Mouse (Mus musculus) cerebellum, adult 2 months (tissue): ENCODE results near the gene Cbfa2t2. TPM values are rescaled to one million over a fixed set of nuclear protein-coding genes. Genes with fewer than 3 reads are reported as not detected.

Experiments used
- DNase-seq, 2 experiments: peaks; one replicate each; pipeline ENCODE4 v3.0.0; 2021
- H3K27ac ChIP-seq: fragments of 200-500 bp; 2 replicates; pipeline ENCODE4 v1.5.1; 2012; ENCODE audit warnings: low read length, control low read depth, inconsistent platforms; ENCODE audit not compliant: insufficient read depth
- H3K27me3 ChIP-seq: fragments of 200-500 bp; 2 replicates; pipeline ENCODE4 v1.6.1; 2012; ENCODE audit warnings: inconsistent platforms, mild to moderate bottlenecking, low read length, moderate library complexity; ENCODE audit not compliant: control insufficient read depth, insufficient read depth
- H3K4me1 ChIP-seq: fragments of 200-500 bp; 2 replicates; pipeline ENCODE4 v1.6.1; 2011; ENCODE audit warnings: low read length; ENCODE audit not compliant: control insufficient read depth, insufficient read depth
- H3K4me3 ChIP-seq: fragments of 200-500 bp; replicated peaks from 2 replicates; pipeline ENCODE3; 2011; ENCODE audit warnings: mild to moderate bottlenecking, low read depth, low read length, control low read depth; ENCODE audit not compliant: insufficient read depth
- CTCF ChIP-seq: fragments of 200-500 bp; IDR thresholded peaks from 2 replicates; pipeline ENCODE4 v1.5.1; 2011; ENCODE audit warnings: low read depth, mild to moderate bottlenecking, control low read depth, low read length, moderate library complexity, borderline replicate concordance; ENCODE audit not compliant: insufficient read depth
- POLR2A ChIP-seq: fragments of 200-500 bp; IDR thresholded peaks from 2 replicates; pipeline ENCODE4 v1.6.1; 2011; ENCODE audit warnings: low read length, control low read depth, borderline replicate concordance; ENCODE audit not compliant: insufficient read depth
- WGBS: fragments of 180-500 bp; shearing (Covaris S2); methylation state at CpG from one replicate; pipeline ENCODE4 v1.1.7; 2018; 5-methylcytosine and 5-hydroxymethylcytosine counted together
- polyA plus RNA-seq: library from polyadenylated mRNA; depleted of rRNA; stranded (reverse); fragments of >200 nt; gene quantifications from 2 replicates; pipeline ENCODE4 v1.2.3, GENCODE M21; 2012

The Cbfa2t2 gene
- polyA plus RNA-seq, 1 experiment: 31.5 TPM

- TF ChIP-seq CTCF (no peak), POLR2A (no peak)
- no peak overlapping the region for H3K4me3 ChIP-seq
- peaks cover 3% of the 10 kb centered on the region for H3K4me1 ChIP-seq
- WGBS: 45% methylated on average over 17 of the region's 17 CpGs
- no peak for DNase-seq
- no peaks in the 10 kb centered on the region for H3K27me3 ChIP-seq
- H3K27ac ChIP-seq: no peak overlapping the region
Observed at GRCm38 (mm10) chr2:154427853-154428360, 8.4 kb upstream of the Cbfa2t2 start.

- 89% methylated on average over 2 of the region's 2 CpGs for WGBS
Observed at GRCm38 (mm10) chr2:154430566-154430965, 5.7 kb upstream of the Cbfa2t2 start.

GRCm38 (mm10) chr2:154432696-154433095, 3.6 kb upstream of the Cbfa2t2 start:
- Histone ChIP-seq H3K4me3 (no peak overlapping the region), H3K27me3 (no peaks in the 10 kb centered on the region), H3K27ac (no peak overlapping the region), H3K4me1 (peaks cover 3% of the 10 kb centered on the region)
- WGBS: 70% methylated on average over 2 of the region's 2 CpGs
- no peak for TF ChIP-seq POLR2A
- no peak for DNase-seq

More at GRCm38 (mm10) chr2:154430566-154430965, 5.7 kb upstream of the Cbfa2t2 start:
- Histone ChIP-seq H3K27me3 (no peaks in the 10 kb centered on the region), H3K4me3 (no peak overlapping the region), H3K4me1 (peaks cover 3% of the 10 kb centered on the region), H3K27ac (no peak overlapping the region)
- no peak for TF ChIP-seq CTCF
- no peak for TF ChIP-seq POLR2A
- no peak for DNase-seq

GRCm38 (mm10) chr2:154433391-154433790, 2.9 kb upstream of the Cbfa2t2 start:
- H3K27ac ChIP-seq: no peak overlapping the region
- TF ChIP-seq CTCF (no peak), POLR2A (no peak)
- no peak overlapping the region for H3K4me3 ChIP-seq
- DNase-seq: peak; percentile 69 to 85
- WGBS: 16% methylated on average over 3 of the region's 3 CpGs
- H3K27me3 ChIP-seq: no peaks in the 10 kb centered on the region
- peaks cover 3% of the 10 kb centered on the region; the same call in 1 of the 2 replicates for H3K4me1 ChIP-seq

- WGBS: 85% methylated on average over 7 of the region's 7 CpGs
- Histone ChIP-seq H3K27ac (no peak overlapping the region), H3K27me3 (no peaks in the 10 kb centered on the region), H3K4me1 (peaks cover 8% of the 10 kb centered on the region; the same call in 1 of the 2 replicates), H3K4me3 (no peak overlapping the region)
- TF ChIP-seq POLR2A: no peak
- no peak for TF ChIP-seq CTCF
- DNase-seq: no peak
Observed at GRCm38 (mm10) chr2:154434690-154435089, 1.6 kb upstream of the Cbfa2t2 start.

DNA sequence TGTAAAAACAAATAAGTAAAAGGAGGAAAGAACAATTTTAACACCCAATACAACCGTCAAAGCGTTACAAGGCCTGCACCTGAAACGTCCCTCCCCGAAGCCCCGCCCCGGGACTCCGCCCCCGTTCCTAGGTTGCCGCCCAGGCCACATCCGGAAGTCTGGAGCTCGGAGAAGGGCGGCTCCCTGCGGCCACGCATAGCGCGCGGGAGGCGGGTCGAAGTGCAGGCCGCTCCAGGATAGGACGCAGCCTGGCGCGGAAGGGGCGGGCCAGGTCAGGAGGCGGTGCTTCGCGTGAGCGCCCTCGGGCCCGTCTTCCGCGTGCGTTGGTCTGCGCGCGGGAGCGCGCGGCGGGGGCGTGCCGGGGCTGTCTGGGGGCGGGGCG, 214 bp upstream of the Cbfa2t2 start:
- Histone ChIP-seq H3K4me3 (peak overlapping the region; percentile 60), H3K4me1 (peaks cover 10% of the 10 kb centered on the region; the same call in 1 of the 2 replicates), H3K27ac (no peak overlapping the region), H3K27me3 (no peaks in the 10 kb centered on the region)
- TF ChIP-seq CTCF: no peak
- TF ChIP-seq POLR2A: peak; percentile 48; the same call in 1 of the 2 replicates
- DNase-seq: peak; percentile 97 to 99
- WGBS: under 1% methylated on average over 44 of the region's 44 CpGs

DNA sequence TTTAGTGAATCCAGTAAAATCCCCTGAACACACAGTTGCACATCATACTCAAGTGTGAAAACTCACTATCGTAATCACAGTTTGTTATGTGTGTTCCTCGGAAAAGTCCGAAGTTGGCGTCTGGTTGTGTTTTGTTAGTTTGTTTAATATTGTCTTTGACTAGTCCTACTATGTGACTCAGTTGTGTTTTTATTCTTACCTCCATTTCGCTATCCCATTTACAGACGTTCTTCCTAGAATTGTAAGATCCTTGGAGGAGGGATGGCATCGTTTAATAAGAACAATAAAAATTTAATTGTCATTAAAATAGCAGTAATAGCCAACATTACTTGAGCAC, 878 bp downstream of the Cbfa2t2 start:
- no peak overlapping the region for H3K27ac ChIP-seq
- TF ChIP-seq POLR2A: no peak
- TF ChIP-seq CTCF: no peak
- no peaks in the 10 kb centered on the region for H3K27me3 ChIP-seq
- WGBS: 10% methylated on average over 7 of the region's 7 CpGs
- DNase-seq: no peak
- H3K4me1 ChIP-seq: peaks cover 10% of the 10 kb centered on the region; the same call in 1 of the 2 replicates
- peak overlapping the region; percentile 94 for H3K4me3 ChIP-seq

GRCm38 (mm10) chr2:154440453-154440852, 4.2 kb downstream of the Cbfa2t2 start:
- DNase-seq: no peak
- TF ChIP-seq CTCF (no peak), POLR2A (no peak)
- no peak overlapping the region for H3K4me3 ChIP-seq
- no peak overlapping the region for H3K27ac ChIP-seq
- H3K4me1 ChIP-seq: peaks cover 7% of the 10 kb centered on the region; the same call in 1 of the 2 replicates
- no peaks in the 10 kb centered on the region for H3K27me3 ChIP-seq
